Mouse (Mus musculus) stomach, postnatal 0 days (tissue): ENCODE results near the gene Prss40. TPM values are rescaled to one million over a fixed set of nuclear protein-coding genes. Genes with fewer than 3 reads are reported as not detected.
"Not testable (repeated sequence)": the region's sequence is repeated elsewhere in the genome, so short reads cannot be mapped to it uniquely, and the experiment has no call there.

ENCODE experiments used
- ATAC-seq: fragments of 200-750 bp; cut with Nextera tagmentation; 2 replicates; pipeline ENCODE4 v1.8.0; 2017; ENCODE audit not compliant: low FRiP score, low TSS enrichment
- DNase-seq: peaks from one replicate; pipeline ENCODE4 v3.0.0-alpha.2; 2016; ENCODE audit warnings: low spot score
- H3K27ac ChIP-seq: fragments of 300-500 bp; sonication (generic); replicated peaks from 2 replicates; pipeline ENCODE4 v1.5.1; 2014; ENCODE audit warnings: mild to moderate bottlenecking, control low read depth
- H3K27me3 ChIP-seq: fragments of 300-500 bp; sonication (generic); 2 replicates; pipeline ENCODE4 v1.6.1; 2014; ENCODE audit warnings: low read length; ENCODE audit not compliant: control insufficient read depth, insufficient read depth
- H3K36me3 ChIP-seq: fragments of 300-500 bp; sonication (generic); 2 replicates; pipeline ENCODE4 v1.6.1; 2014; ENCODE audit warnings: low read length, mixed read lengths; ENCODE audit not compliant: control insufficient read depth, insufficient read depth
- H3K4me1 ChIP-seq: fragments of 300-500 bp; sonication (generic); replicated peaks from 2 replicates; pipeline ENCODE4 v1.6.1; 2014; ENCODE audit warnings: antibody characterized with exemption; ENCODE audit not compliant: control insufficient read depth, insufficient read depth
- H3K4me2 ChIP-seq: fragments of 300-500 bp; sonication (generic); replicated peaks from 2 replicates; pipeline ENCODE4 v1.6.1; 2014; ENCODE audit warnings: low read depth, mild to moderate bottlenecking, control low read depth, moderate library complexity
- H3K4me3 ChIP-seq: fragments of 300-500 bp; sonication (generic); 2 replicates; pipeline ENCODE4 v1.5.1; 2014; ENCODE audit warnings: low read depth, low read length, control low read depth
- H3K9ac ChIP-seq: fragments of 300-500 bp; sonication (generic); 2 replicates; pipeline ENCODE4 v1.6.1; 2014; ENCODE audit warnings: mild to moderate bottlenecking, low read length, control low read depth, mixed read lengths
- H3K9me3 ChIP-seq: fragments of 300-500 bp; sonication (generic); 2 replicates; pipeline ENCODE4 v1.6.1; 2016; ENCODE audit warnings: low read length; ENCODE audit not compliant: control insufficient read depth
- CTCF ChIP-seq: IDR thresholded peaks from 2 replicates; pipeline ENCODE4 v1.5.1; 2016; ENCODE audit warnings: antibody characterized with exemption, low read depth, mild to moderate bottlenecking, moderate library complexity
- EP300 ChIP-seq: optimal IDR thresholded peaks from 2 replicates; pipeline ENCODE3; 2016; ENCODE audit warnings: antibody characterized with exemption
- WGBS: fragments of 180-500 bp; shearing (Covaris S2); extraction: QIAGEN DNeasy Blood & Tissue Kit; methylation state at CpG from one replicate; pipeline ENCODE4 v1.1.7; 2014; 5-methylcytosine and 5-hydroxymethylcytosine counted together
- polyA plus RNA-seq: library from polyadenylated mRNA; unstranded; fragments of >200 nt; fragmentation: Nextera tagmentation; extraction: Ambion mirVana; gene quantifications from 2 replicates; pipeline ENCODE4 v1.2.1, GENCODE M21; 2015

The Prss40 gene
- polyA plus RNA-seq, 1 experiment from 2014 or later, result 0.11 TPM

DNA sequence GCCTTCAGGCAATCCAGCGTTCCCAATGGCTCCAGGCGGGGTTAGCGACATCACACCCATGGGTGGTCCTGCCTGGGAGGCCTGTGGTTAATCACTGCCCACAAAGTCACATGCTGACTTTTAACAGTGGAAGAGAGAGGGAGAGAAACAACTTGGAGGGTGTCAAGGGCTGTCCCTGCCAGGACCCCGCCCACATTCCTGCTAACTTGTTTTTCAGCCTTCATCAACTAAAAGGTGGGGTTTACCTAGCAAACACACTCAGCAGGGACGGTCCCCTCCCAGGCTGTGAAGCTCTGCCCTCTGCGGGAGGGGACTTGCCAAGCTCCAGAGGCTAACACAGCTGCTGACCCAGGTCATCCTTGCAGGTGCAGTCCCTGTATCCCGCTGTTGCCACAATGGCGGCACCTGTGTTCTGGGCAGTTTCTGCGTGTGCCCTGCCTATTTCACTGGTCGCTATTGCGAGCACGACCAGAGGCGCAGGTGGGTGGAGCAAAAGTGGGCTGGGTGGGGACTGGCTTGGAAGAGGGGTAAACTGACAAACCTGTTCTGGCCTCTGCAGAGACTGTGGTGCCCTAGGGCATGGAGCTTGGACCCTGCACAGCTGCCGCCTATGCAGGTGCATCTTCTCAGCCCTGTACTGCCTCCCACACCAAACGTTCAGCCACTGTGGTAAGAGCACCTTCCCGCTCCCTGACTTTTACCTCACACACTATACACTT is 23.8 kb downstream of the Prss40 start:
- Histone ChIP-seq H3K27me3 (no peaks in the 10 kb centered on the region), H3K36me3 (no peaks in the 10 kb centered on the region), H3K9ac (no peak overlapping the region), H3K9me3 (no peaks in the 10 kb centered on the region), H3K27ac (no peak overlapping the region), H3K4me2 (peak overlapping the region; percentile 42), H3K4me1 (no peaks in the 10 kb centered on the region; the same call in 1 of the 2 replicates), H3K4me3 (peak overlapping the region; percentile 19)
- TF ChIP-seq CTCF, result peak; percentile 27; the same call in 1 of the 2 replicates
- TF ChIP-seq EP300, result no peak
- peak; percentile 61 for ATAC-seq
- peak; percentile 57 for DNase-seq
- 2% methylated on average over 16 of the region's 16 CpGs for WGBS

- no peaks in the 10 kb centered on the region for H3K9me3 ChIP-seq
- WGBS, result 2% methylated on average over 14 of the region's 14 CpGs
- peak overlapping the region; percentile 19; the same call in 1 of the 2 replicates for H3K4me3 ChIP-seq
- no peak overlapping the region for H3K9ac ChIP-seq
- H3K27ac ChIP-seq, result no peak overlapping the region
- DNase-seq (no peak), ATAC-seq (no peak)
- no peaks in the 10 kb centered on the region for H3K27me3 ChIP-seq
- TF ChIP-seq EP300 (no peak), CTCF (no peak)
- H3K4me2 ChIP-seq, result peak overlapping the region; percentile 42; the same call in 1 of the 2 replicates
- H3K4me1 ChIP-seq, result no peaks in the 10 kb centered on the region; the same call in 1 of the 2 replicates
- no peaks in the 10 kb centered on the region for H3K36me3 ChIP-seq
Observed at GRCm38 (mm10) chr1:34536291-34536766, 24.4 kb downstream of the Prss40 start.

DNA sequence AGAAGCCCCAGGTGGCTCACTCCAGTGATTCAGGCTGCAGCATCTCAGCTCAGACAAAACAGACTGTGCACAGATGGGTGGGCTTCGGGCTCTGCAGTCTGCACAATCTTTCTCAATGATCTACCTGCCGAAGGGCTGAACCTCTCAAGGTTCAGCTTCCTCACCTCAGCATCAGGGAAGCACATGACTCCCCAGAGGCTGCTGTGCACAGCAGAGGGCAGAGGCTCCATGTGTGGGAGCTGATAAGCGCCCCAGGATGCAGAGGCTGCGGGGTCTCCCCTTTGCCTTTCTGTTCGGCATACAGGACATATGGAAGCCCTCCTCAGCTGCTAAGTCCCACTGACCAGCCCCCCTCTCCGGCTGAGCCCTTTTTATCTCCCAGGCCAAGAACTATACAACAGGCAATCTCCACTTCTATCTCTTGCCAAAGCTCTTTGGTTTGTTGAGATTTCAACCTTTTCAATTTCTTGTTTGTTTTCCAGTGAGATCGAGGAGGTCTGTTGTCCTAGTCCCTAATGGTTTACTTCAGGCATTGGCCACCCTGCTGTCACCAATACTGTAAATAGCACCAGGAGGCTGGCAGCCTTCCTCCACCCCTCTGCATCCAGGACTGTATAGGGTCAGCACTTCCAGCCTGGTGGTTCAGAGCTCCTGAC is 25.6 kb downstream of the Prss40 start, which contains the start of gene Cfc1:
TSS of gene Cfc1 (plus strand) at position 606 of the 656 bp plus-strand sequence.
- not testable (repeated sequence) for H3K4me2 ChIP-seq, DNase-seq, H3K4me1 ChIP-seq, H3K9me3 ChIP-seq, H3K36me3 ChIP-seq, H3K9ac ChIP-seq, H3K27me3 ChIP-seq, ATAC-seq, H3K27ac ChIP-seq, H3K4me3 ChIP-seq
- 20% methylated on average over 6 of the region's 7 CpGs for WGBS

DNA sequence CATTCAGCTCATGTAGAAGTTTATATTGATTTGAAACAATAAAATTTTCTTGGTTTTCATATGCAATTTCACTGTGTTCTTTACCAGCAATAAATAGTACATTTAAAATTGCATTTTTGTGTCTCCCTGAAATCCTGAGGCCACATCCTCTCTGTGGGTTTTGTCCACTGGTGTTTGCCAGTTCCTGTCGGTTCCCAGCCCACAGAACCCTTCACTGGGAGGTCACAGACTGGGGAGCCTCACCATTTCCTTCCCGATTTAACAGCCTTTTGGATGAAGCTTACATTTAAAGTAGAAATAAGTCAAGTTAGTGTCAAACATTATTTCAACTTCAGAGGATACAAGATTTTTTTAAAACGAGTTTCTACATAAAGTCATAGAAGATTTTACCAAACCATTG is 26.2 kb downstream of the Prss40 start:
- 20% methylated on average over 3 of the region's 3 CpGs for WGBS
- not testable (repeated sequence) for H3K36me3 ChIP-seq, H3K4me2 ChIP-seq, H3K9ac ChIP-seq, H3K27me3 ChIP-seq, H3K9me3 ChIP-seq, H3K4me3 ChIP-seq, ATAC-seq, DNase-seq, H3K4me1 ChIP-seq, H3K27ac ChIP-seq

- Histone ChIP-seq H3K9me3 (no peaks in the 10 kb centered on the region), H3K4me2 (no peak overlapping the region), H3K27me3 (no peaks in the 10 kb centered on the region), H3K9ac (no peak overlapping the region), H3K4me1 (no peaks in the 10 kb centered on the region), H3K27ac (no peak overlapping the region), H3K4me3 (no peak overlapping the region), H3K36me3 (no peaks in the 10 kb centered on the region)
- DNase-seq (no peak), ATAC-seq (no peak)
- WGBS, result 72% methylated on average over 3 of the region's 3 CpGs
- TF ChIP-seq CTCF, result no peak
- TF ChIP-seq EP300, result no peak
Observed at GRCm38 (mm10) chr1:34523647-34524046, 37.1 kb downstream of the Prss40 start.

GRCm38 (mm10) chr1:34522850-34523244 is 37.9 kb downstream of the Prss40 start:
- Histone ChIP-seq H3K4me2 (no peak overlapping the region), H3K27me3 (no peaks in the 10 kb centered on the region), H3K4me1 (no peaks in the 10 kb centered on the region), H3K9me3 (no peaks in the 10 kb centered on the region), H3K27ac (no peak overlapping the region), H3K4me3 (no peak overlapping the region), H3K9ac (no peak overlapping the region), H3K36me3 (no peaks in the 10 kb centered on the region)
- WGBS, result 67% methylated on average over 3 of the region's 3 CpGs
- DNase-seq (no peak), ATAC-seq (no peak)
- no peak for TF ChIP-seq CTCF
- no peak for TF ChIP-seq EP300
